Mouse (Mus musculus) neural tube, embryonic 12.5 days (tissue): ENCODE results near the gene Nek9. TPM values are rescaled to one million over a fixed set of nuclear protein-coding genes. Genes with fewer than 3 reads are reported as not detected.
"Not testable (repeated sequence)": the region's sequence is repeated elsewhere in the genome, so short reads cannot be mapped to it uniquely, and the experiment has no call there.

Experiments
- ATAC-seq: fragments of 200-750 bp; cut with Nextera tagmentation; 2 replicates; pipeline ENCODE4 v1.8.0; 2017; ENCODE audit warnings: low read depth, mild to moderate bottlenecking, moderate TSS enrichment, moderate library complexity; ENCODE audit not compliant: low FRiP score
- H3K27ac ChIP-seq: fragments of 300-500 bp; sonication (generic); 2 replicates; pipeline ENCODE4 v1.5.1; 2016
- H3K27me3 ChIP-seq: fragments of 300-500 bp; sonication (generic); replicated peaks from 2 replicates; pipeline ENCODE4 v1.6.1; 2016; ENCODE audit warnings: mild to moderate bottlenecking
- H3K36me3 ChIP-seq: fragments of 300-500 bp; sonication (generic); 2 replicates; pipeline ENCODE4 v1.6.1; 2016; ENCODE audit warnings: mild to moderate bottlenecking
- H3K4me1 ChIP-seq: fragments of 300-500 bp; sonication (generic); 2 replicates; pipeline ENCODE4 v1.6.1; 2016
- H3K4me2 ChIP-seq: fragments of 300-500 bp; sonication (generic); replicated peaks from 2 replicates; pipeline ENCODE4 v1.6.1; 2016; ENCODE audit warnings: mild to moderate bottlenecking
- H3K4me3 ChIP-seq: fragments of 300-500 bp; sonication (generic); 2 replicates; pipeline ENCODE4 v1.5.1; 2016
- H3K9ac ChIP-seq: fragments of 300-500 bp; sonication (generic); 2 replicates; pipeline ENCODE4 v1.6.1; 2016; ENCODE audit warnings: mild to moderate bottlenecking
- H3K9me3 ChIP-seq: fragments of 300-500 bp; sonication (generic); 2 replicates; pipeline ENCODE4 v1.6.1; 2016; ENCODE audit warnings: mild to moderate bottlenecking
- WGBS: fragments of 180-500 bp; shearing (Covaris S2); methylation state at CpG from one replicate; pipeline ENCODE4 v1.1.7; 2016; 5-methylcytosine and 5-hydroxymethylcytosine counted together
- polyA plus RNA-seq: library from polyadenylated mRNA; unstranded; fragments of >200 nt; fragmentation: Nextera tagmentation; extraction: Ambion mirVana; gene quantifications from 2 replicates; pipeline ENCODE4 v1.2.1, GENCODE M21; 2016

Nek9 gene
- polyA plus RNA-seq, 1 experiment from 2014 or later = 23.7 TPM

GRCm38 (mm10) chr12:85284996-85285395 is 54.2 kb downstream of the Nek9 start:
- WGBS = 92% methylated on average over 4 of the region's 4 CpGs
- H3K4me3 ChIP-seq = no peak overlapping the region
- ATAC-seq = no peak
- no peaks in the 10 kb centered on the region for H3K9me3 ChIP-seq
- H3K4me1 ChIP-seq = peaks cover 14% of the 10 kb centered on the region
- H3K4me2 ChIP-seq = no peak overlapping the region
- H3K27ac ChIP-seq = no peak overlapping the region
- H3K36me3 ChIP-seq = no peaks in the 10 kb centered on the region
- no peaks in the 10 kb centered on the region for H3K27me3 ChIP-seq
- H3K9ac ChIP-seq = no peak overlapping the region

GRCm38 (mm10) chr12:85284331-85284730 is 54.8 kb downstream of the Nek9 start:
- ATAC-seq = no peak
- no peak overlapping the region for H3K27ac ChIP-seq
- H3K4me1 ChIP-seq = peaks cover 18% of the 10 kb centered on the region
- H3K9me3 ChIP-seq = no peaks in the 10 kb centered on the region
- H3K27me3 ChIP-seq = no peaks in the 10 kb centered on the region
- no peaks in the 10 kb centered on the region for H3K36me3 ChIP-seq
- no peak overlapping the region for H3K4me2 ChIP-seq
- H3K4me3 ChIP-seq = no peak overlapping the region
- 72% methylated on average over 8 of the region's 8 CpGs for WGBS
- H3K9ac ChIP-seq = no peak overlapping the region

- not testable (repeated sequence) for ATAC-seq, H3K4me2 ChIP-seq, H3K9me3 ChIP-seq, H3K36me3 ChIP-seq, H3K9ac ChIP-seq, H3K27me3 ChIP-seq, H3K27ac ChIP-seq, H3K4me1 ChIP-seq, H3K4me3 ChIP-seq
- 86% methylated on average over 2 of the region's 4 CpGs for WGBS
Measured at GRCm38 (mm10) chr12:85281756-85282155, 57.4 kb downstream of the Nek9 start.

GRCm38 (mm10) chr12:85280845-85281651 is 58.1 kb downstream of the Nek9 start:
- Histone ChIP-seq H3K36me3 (no peaks in the 10 kb centered on the region), H3K27ac (no peak overlapping the region)

GRCm38 (mm10) chr12:85280105-85280844 is 58.9 kb downstream of the Nek9 start:
- peak; percentile 97 for ATAC-seq
- Histone ChIP-seq H3K27ac (peak overlapping the region; percentile 16; the same call in 1 of the 2 replicates), H3K4me1 (peaks cover 6% of the 10 kb centered on the region), H3K9me3 (no peaks in the 10 kb centered on the region), H3K9ac (peak overlapping the region; percentile 81), H3K27me3 (no peaks in the 10 kb centered on the region), H3K36me3 (no peaks in the 10 kb centered on the region), H3K4me2 (peak overlapping the region; percentile 93), H3K4me3 (peak overlapping the region; percentile 75)
- under 1% methylated on average over 31 of the region's 31 CpGs for WGBS

More at GRCm38 (mm10) chr12:85280845-85281651, 58.1 kb downstream of the Nek9 start:
- H3K27me3 ChIP-seq = no peaks in the 10 kb centered on the region
- 67% methylated on average over 12 of the region's 12 CpGs for WGBS
- peak overlapping the region; percentile 93 for H3K4me2 ChIP-seq
- ATAC-seq = no peak
- H3K4me1 ChIP-seq = peaks cover 6% of the 10 kb centered on the region
- H3K9me3 ChIP-seq = no peaks in the 10 kb centered on the region
- no peak overlapping the region for H3K9ac ChIP-seq
- H3K4me3 ChIP-seq = no peak overlapping the region

GRCm38 (mm10) chr12:85279396-85280080 is 59.6 kb downstream of the Nek9 start:
- Histone ChIP-seq H3K27me3 (no peaks in the 10 kb centered on the region), H3K27ac (peak overlapping the region; percentile 16; the same call in 1 of the 2 replicates), H3K9ac (peak overlapping the region; percentile 81), H3K4me2 (peak overlapping the region; percentile 93), H3K9me3 (no peaks in the 10 kb centered on the region), H3K4me3 (peak overlapping the region; percentile 75), H3K36me3 (no peaks in the 10 kb centered on the region), H3K4me1 (peaks cover 6% of the 10 kb centered on the region)
- ATAC-seq = peak; percentile 56
- WGBS = 6% methylated on average over 10 of the region's 10 CpGs

GRCm38 (mm10) chr12:85278919-85279318 is 60.2 kb downstream of the Nek9 start:
- Histone ChIP-seq H3K4me3 (no peak overlapping the region), H3K4me1 (peaks cover 6% of the 10 kb centered on the region), H3K27me3 (no peaks in the 10 kb centered on the region), H3K4me2 (no peak overlapping the region), H3K27ac (no peak overlapping the region), H3K36me3 (no peaks in the 10 kb centered on the region), H3K9me3 (no peaks in the 10 kb centered on the region), H3K9ac (no peak overlapping the region)
- 94% methylated on average over 10 of the region's 10 CpGs for WGBS
- no peak for ATAC-seq

GRCm38 (mm10) chr12:85276273-85276672 is 62.9 kb downstream of the Nek9 start:
- Histone ChIP-seq H3K4me3 (no peak overlapping the region), H3K27me3 (no peaks in the 10 kb centered on the region), H3K4me1 (peaks cover 6% of the 10 kb centered on the region), H3K9ac (no peak overlapping the region), H3K4me2 (no peak overlapping the region), H3K9me3 (no peaks in the 10 kb centered on the region), H3K27ac (no peak overlapping the region), H3K36me3 (no peaks in the 10 kb centered on the region)
- ATAC-seq = no peak
- WGBS = 64% methylated on average over 5 of the region's 5 CpGs

GRCm38 (mm10) chr12:85273508-85273907 is 65.7 kb downstream of the Nek9 start:
- Histone ChIP-seq H3K27ac (no peak overlapping the region), H3K9me3 (no peaks in the 10 kb centered on the region), H3K4me2 (no peak overlapping the region), H3K4me1 (peaks cover 3% of the 10 kb centered on the region; the same call in 1 of the 2 replicates), H3K9ac (no peak overlapping the region), H3K36me3 (no peaks in the 10 kb centered on the region), H3K27me3 (no peaks in the 10 kb centered on the region), H3K4me3 (no peak overlapping the region)
- no peak for ATAC-seq
- WGBS = 84% methylated on average over 10 of the region's 10 CpGs

GRCm38 (mm10) chr12:85271843-85272206 is 67.3 kb downstream of the Nek9 start:
- Histone ChIP-seq H3K4me1 (peaks cover 3% of the 10 kb centered on the region; the same call in 1 of the 2 replicates), H3K27me3 (no peaks in the 10 kb centered on the region), H3K4me2 (no peak overlapping the region), H3K27ac (no peak overlapping the region), H3K36me3 (peaks cover 3% of the 10 kb centered on the region; the same call in 1 of the 2 replicates), H3K9me3 (no peaks in the 10 kb centered on the region), H3K9ac (no peak overlapping the region), H3K4me3 (no peak overlapping the region)
- ATAC-seq = no peak
- WGBS = 82% methylated on average over 4 of the region's 4 CpGs

- Histone ChIP-seq H3K36me3 (peaks cover 3% of the 10 kb centered on the region; the same call in 1 of the 2 replicates), H3K4me2 (peak overlapping the region; percentile 62; the same call in 1 of the 2 replicates), H3K27ac (no peak overlapping the region), H3K9me3 (no peaks in the 10 kb centered on the region), H3K27me3 (no peaks in the 10 kb centered on the region), H3K4me1 (peaks cover 3% of the 10 kb centered on the region; the same call in 1 of the 2 replicates), H3K9ac (no peak overlapping the region), H3K4me3 (no peak overlapping the region)
- ATAC-seq = no peak
- WGBS = 78% methylated on average over 7 of the region's 7 CpGs
Measured at GRCm38 (mm10) chr12:85271132-85271842, 67.9 kb downstream of the Nek9 start.
